Mouse (Mus musculus) E14TG2a.4 (cell line): ENCODE data around the gene Nudc.

Experiments
- H3K27me3 ChIP-seq: 2 replicates; pipeline ENCODE4 v1.6.1; 2014; ENCODE audit warnings: low read length, control low read depth; ENCODE audit not compliant: insufficient read depth
- H3K36me3 ChIP-seq: 2 replicates; pipeline ENCODE4 v1.6.1; 2014; ENCODE audit warnings: low read length, control low read depth; ENCODE audit not compliant: insufficient read depth
- H3K4me1 ChIP-seq: replicated peaks from 2 replicates; pipeline ENCODE4 v1.6.1; 2014; ENCODE audit warnings: low read depth, low read length, control low read depth
- H3K4me3 ChIP-seq: replicated peaks from 2 replicates; pipeline ENCODE4 v1.5.1; 2014; ENCODE audit warnings: mild to moderate bottlenecking, low read length
- H3K9me3 ChIP-seq: 2 replicates; pipeline ENCODE4 v1.6.1; 2014; ENCODE audit warnings: low read length, control low read depth
- CTCF ChIP-seq: conservative IDR thresholded peaks from 2 replicates; pipeline ENCODE4 v1.5.1; 2014; ENCODE audit warnings: low read length
- NANOG ChIP-seq: IDR thresholded peaks from 2 replicates; pipeline ENCODE4 v1.6.1; 2014; ENCODE audit warnings: borderline replicate concordance, low read length, mixed read lengths
- POU5F1 ChIP-seq: IDR thresholded peaks from 2 replicates; pipeline ENCODE4 v1.6.1; 2014; ENCODE audit warnings: low read length, borderline replicate concordance

Nudc gene

DNA sequence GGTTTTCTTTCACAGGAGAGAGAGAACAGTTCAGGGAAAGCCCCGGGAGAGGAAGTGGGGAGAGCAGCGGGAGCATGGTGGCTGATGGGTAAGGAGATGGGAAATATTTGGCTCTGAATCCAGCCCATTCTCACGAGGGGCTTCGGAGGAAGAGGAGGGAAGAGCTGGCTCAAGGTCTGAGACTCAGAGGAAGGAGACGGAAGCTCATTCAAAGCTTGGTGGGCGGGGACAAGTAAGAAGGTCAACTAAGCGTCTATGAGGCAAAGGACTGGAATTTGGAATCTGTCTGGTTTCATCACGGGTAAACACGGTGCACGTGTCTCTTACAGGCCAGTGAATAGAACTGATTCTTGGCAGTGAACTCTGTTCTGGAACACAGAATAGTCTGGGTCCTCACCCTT is 24.3 kb upstream of the Nudc start:
- Histone ChIP-seq H3K9me3 (no peaks in the 10 kb centered on the region), H3K4me1 (peaks cover 31% of the 10 kb centered on the region), H3K36me3 (no peaks in the 10 kb centered on the region), H3K27me3 (no peaks in the 10 kb centered on the region), H3K4me3 (peak overlapping the region; percentile 65)
- no peak for TF ChIP-seq CTCF
- no peak for TF ChIP-seq POU5F1
- TF ChIP-seq NANOG: no peak

DNA sequence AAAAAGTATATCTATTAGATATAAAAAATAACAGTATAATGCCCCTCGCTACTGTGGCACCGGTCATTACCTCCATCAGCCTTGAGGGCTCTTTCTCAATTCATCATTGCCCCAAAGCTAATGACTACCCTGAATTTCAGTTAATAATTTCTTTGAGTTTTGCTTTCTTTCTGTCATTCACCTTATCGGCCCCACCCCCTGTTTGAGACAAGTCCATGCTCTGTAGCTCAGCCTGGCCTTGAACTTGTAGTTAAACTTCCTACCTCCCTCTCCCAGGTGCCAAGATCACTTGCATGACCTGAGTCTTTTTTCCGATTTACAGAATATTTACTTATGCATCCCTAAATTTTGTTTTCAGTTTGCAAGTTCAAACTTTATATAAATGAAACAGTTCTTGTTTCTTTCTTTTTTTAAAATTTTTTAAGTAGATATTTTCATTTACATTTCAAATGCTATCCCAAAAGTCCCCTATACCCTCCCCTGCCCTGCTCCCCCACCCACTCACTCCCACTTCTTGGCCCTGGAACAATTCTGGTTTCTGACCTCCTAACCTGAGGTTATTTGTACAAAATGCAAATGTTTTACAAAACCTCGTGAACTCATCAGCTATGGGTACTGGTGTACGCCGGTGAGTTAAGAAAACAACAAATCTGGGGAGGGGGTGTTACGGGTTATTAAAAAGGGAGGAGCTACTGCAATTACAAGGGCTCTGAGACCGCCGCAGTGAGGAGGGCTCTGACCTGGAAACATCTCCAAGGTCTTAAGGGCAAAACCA is 23.7 kb upstream of the Nudc start:
- TF ChIP-seq CTCF (no peak), POU5F1 (no peak), NANOG (no peak)
- peaks cover 31% of the 10 kb centered on the region for H3K4me1 ChIP-seq

DNA sequence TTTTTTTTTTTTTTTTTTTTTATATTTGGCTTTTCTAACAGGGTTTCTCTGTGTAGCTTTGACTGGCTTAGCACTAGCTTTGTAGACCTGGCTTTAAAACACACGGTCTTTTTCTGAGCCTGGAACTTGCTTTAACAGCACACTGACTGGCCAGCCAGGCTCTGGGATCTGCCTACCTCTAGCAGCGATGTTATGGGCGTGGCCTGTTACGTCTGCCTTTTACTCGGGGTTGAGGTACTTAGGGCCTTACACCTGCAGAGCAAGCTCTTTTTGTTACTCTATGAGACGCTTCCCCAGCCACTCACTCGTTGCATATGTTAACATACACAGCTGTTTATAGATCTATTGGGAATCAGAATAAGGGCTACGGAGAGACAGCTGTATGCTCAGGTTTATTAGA is 21.5 kb upstream of the Nudc start:
- Histone ChIP-seq H3K4me1 (peaks cover 34% of the 10 kb centered on the region), H3K27me3 (no peaks in the 10 kb centered on the region), H3K9me3 (no peaks in the 10 kb centered on the region), H3K4me3 (no peak overlapping the region), H3K36me3 (no peaks in the 10 kb centered on the region)
- TF ChIP-seq POU5F1 (no peak), NANOG (no peak), CTCF (no peak)

More for the DNA sequence above, 23.7 kb upstream of the Nudc start:
- Histone ChIP-seq H3K36me3 (no peaks in the 10 kb centered on the region), H3K4me3 (peak overlapping the region; percentile 65), H3K9me3 (no peaks in the 10 kb centered on the region), H3K27me3 (no peaks in the 10 kb centered on the region)

DNA sequence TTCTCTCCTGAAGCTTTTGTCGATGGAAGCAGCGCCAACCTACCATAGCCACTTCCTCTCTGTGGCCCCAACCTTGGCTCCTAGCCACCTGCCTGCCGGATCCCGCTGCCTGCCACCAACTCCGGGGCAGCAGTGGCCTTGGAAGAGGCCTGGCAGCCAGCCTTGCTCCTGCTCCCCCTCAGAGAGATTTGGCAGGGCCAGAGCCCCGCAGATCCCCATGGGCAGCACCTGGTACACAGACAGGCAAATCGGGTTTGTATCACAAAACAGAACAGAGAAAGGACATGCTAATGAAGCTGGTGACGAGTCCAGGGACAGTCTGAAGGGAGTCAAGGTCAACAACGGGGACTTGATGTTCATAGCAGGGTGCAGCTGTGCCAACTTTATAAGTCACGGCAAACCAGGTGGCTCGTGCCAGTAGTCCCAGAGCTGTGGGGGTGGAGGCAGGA is 17.4 kb upstream of the Nudc start:
- peaks cover 28% of the 10 kb centered on the region for H3K4me1 ChIP-seq
- no peaks in the 10 kb centered on the region for H3K36me3 ChIP-seq
- H3K27me3 ChIP-seq: no peaks in the 10 kb centered on the region
- peak overlapping the region; percentile 20; the same call in 1 of the 2 replicates for H3K4me3 ChIP-seq
- H3K9me3 ChIP-seq: no peaks in the 10 kb centered on the region
- TF ChIP-seq NANOG (no peak), CTCF (no peak), POU5F1 (no peak)

DNA sequence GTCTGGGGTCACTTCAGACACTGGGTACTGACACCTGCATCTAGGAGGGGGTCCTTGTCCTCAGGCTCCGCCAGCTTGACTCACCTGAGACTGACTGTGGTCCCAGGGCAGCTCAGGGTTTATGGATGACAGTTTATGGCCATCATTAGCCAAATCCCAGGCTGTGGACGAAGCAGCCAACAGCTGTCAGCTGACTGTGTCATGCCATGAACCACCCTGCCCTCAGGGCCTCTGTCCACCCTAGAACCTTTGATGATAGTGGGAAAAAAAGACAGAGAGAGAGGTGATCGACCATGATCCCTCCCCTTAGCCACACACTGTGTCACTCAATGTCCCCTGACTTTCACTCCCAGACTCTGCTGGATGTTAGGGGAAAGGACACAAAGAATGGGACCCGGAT is 15.8 kb upstream of the Nudc start:
- TF ChIP-seq POU5F1 (no peak), CTCF (no peak), NANOG (no peak)
- Histone ChIP-seq H3K27me3 (peaks cover 6% of the 10 kb centered on the region), H3K36me3 (no peaks in the 10 kb centered on the region), H3K4me1 (peaks cover 23% of the 10 kb centered on the region), H3K9me3 (no peaks in the 10 kb centered on the region), H3K4me3 (no peak overlapping the region)

DNA sequence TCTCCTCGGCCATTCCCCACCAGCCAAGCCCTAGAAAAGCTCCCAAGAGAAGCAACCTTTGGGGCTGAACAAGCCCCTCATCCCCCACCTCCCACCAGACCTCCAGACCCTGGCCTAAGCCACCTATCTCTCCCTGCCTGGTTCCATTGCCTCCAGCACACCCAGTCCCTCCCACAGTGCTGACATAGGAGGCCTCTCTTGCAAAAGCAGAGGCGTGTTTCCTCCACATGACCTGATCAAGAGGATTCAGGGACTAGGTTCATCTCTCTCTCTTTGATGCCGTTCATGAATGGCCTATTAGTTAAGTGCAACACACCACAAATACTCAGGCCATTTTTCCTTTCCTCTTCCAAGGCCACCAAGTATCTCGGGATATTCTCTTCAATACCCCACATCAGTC is 14.1 kb upstream of the Nudc start:
- Histone ChIP-seq H3K4me3 (no peak overlapping the region), H3K36me3 (no peaks in the 10 kb centered on the region), H3K4me1 (peaks cover 27% of the 10 kb centered on the region), H3K9me3 (no peaks in the 10 kb centered on the region), H3K27me3 (peaks cover 13% of the 10 kb centered on the region)
- TF ChIP-seq POU5F1: no peak
- TF ChIP-seq CTCF: no peak
- no peak for TF ChIP-seq NANOG

DNA sequence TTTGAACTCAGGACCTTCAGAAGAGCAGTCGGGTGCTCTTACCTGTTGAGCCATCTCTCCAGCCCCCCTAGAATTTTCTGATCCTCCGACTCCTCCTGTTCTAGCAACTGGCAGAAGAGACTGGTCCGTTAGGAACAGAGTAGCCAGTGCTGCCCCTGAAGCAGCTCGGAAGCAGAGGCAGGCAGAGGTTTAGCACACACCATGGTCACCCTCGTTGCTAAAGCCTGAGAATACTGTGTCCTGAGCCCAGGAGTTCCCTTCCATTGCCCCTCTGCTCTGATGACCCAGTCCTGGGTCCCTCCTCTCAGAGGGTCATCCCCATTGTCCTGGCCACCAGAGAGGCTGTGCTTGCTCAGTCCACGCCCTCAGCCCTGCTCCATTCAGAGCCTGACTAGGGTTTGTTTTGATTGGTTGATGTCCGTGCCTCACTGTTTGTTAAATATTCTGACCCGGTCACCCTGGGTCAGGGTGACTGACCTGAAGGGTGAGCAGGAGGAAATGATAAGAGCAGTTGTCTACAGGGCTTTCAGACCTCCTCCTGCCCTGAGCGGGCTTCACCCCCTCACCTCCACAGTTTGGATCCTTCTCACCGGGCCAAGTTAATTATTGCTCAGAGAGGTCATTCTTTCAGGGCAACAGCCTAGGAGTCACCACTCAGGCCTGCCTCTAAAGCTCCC is 11.4 kb upstream of the Nudc start:
- H3K4me3 ChIP-seq: no peak overlapping the region
- no peak for TF ChIP-seq POU5F1
- peaks cover 33% of the 10 kb centered on the region for H3K4me1 ChIP-seq
- H3K36me3 ChIP-seq: no peaks in the 10 kb centered on the region
- H3K27me3 ChIP-seq: peaks cover 31% of the 10 kb centered on the region
- H3K9me3 ChIP-seq: no peaks in the 10 kb centered on the region

DNA sequence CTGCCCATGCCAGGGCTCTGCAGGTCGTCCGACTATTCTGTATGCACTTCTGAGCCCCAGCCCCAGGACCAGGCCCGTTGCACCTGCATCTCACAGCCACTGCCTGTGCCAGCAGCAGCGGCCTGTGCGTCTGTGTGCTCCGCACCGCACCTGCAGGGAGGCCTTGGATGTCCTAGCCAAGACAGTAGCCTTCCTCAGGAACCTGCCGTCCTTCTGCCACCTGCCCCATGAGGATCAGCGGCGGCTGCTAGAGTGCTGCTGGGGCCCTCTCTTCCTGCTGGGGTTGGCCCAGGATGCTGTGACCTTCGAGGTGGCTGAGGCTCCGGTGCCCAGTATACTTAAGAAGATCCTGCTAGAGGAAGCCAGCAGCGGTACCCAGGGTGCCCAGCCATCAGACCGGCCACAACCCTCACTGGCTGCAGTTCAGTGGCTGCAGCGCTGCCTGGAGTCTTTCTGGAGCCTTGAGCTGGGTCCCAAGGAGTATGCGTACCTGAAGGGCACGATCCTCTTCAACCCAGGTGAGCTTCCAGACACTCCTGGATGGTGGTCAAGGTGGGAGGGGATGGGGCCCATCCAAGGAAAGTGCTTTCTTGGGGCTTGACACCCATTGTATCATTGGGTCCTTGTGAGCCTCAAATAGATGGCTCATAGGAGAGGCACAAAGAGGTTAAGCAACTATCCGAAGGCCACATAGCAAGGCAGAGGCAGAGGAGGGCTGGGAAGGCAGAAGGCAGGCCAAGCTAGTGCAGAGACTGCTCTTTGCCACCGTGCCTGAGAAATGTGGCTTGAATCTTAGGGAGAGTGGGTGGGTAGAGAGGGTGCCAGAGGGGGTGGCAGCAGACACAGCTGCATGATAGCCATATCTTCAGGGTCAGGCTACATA is 7.9 kb upstream of the Nudc start:
- H3K4me1 ChIP-seq: peaks cover 22% of the 10 kb centered on the region
- H3K36me3 ChIP-seq: no peaks in the 10 kb centered on the region
- H3K4me3 ChIP-seq: peak overlapping the region; percentile 63
- no peaks in the 10 kb centered on the region for H3K9me3 ChIP-seq
- peaks cover 35% of the 10 kb centered on the region for H3K27me3 ChIP-seq
- TF ChIP-seq NANOG (no peak), POU5F1 (no peak)
